Mouse (Mus musculus) brain, embryonic 18.5 days (tissue): ENCODE results near the gene Gm3373.
"Not testable (repeated sequence)": the region's sequence is repeated elsewhere in the genome, so short reads cannot be mapped to it uniquely, and the experiment has no call there.

Experiments used
- DNase-seq: peaks from one replicate; pipeline ENCODE4 v3.0.0-alpha.2; 2012; ENCODE audit warnings: low read depth, low spot score

Gene Gm3373

DNA sequence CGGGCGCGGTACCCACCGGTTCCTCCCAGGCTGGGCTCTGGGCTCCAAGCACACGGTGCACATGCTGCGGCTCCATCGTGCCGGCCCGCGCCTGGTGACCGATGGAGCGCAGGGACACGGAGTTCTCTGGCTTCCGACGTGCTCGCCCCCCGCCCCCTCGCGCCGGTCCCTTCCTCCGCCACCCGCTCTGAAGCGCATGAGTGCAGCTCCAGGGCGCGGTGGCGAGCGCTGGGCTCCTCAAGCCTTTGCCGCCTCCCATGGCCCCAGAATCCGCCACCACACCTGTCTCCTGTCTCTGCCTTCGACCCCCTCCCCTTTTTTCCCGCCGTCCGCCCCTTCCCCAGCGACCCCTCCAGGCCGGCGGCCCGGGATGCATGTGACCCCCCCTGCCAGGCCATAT lies at the start of gene Gm3373:
Gene Gm3373, minus strand, starts transcription at position 101 of the 400 bp plus-strand sequence.
- not testable (repeated sequence) for DNase-seq

GRCm38 (mm10) chr14:5687357-5687756 lies 54.0 kb downstream of the Gm3373 start, which contains the start of gene Gm9603:
Gene Gm9603 (minus strand): TSS chr14:5687457.
- DNase-seq = not testable (repeated sequence)
